Comparison of ENCODE assay signal across 9 mouse cellular contexts in genomic region chr11:71991541-71991940, GRCm38 (mm10). TPM values are rescaled to one million over a fixed set of nuclear protein-coding genes. Genes with fewer than 3 reads are reported as not detected.
DNase-seq lines count a peak whose midpoint lies in the region; ATAC-seq and TF ChIP-seq lines count a peak whose summit lies in the region.
"Had no signal": no experiment of that assay in that cellular context is flagged by ENCODE, and none has a peak within 500 bp of the region (broad histone marks: within the 10 kb centered on the region; RNA-seq: fewer than 3 reads in every experiment).

No protein-coding gene starts in this region.

- 31% methylated on average over 5 of the region's 5 CpGs for WGBS in forebrain, embryonic 11.5 days
- WGBS in forebrain, embryonic 16.5 days: 33% methylated on average over 5 of the region's 5 CpGs
- WGBS in intestine, postnatal 0 days: 13% methylated on average over 5 of the region's 5 CpGs
- 31% methylated on average over 5 of the region's 5 CpGs for whole genome bisulfite sequencing in midbrain, postnatal 0 days
- WGBS in hindbrain, embryonic 13.5 days: 26% methylated on average over 5 of the region's 5 CpGs

- no peak for ATAC-seq in forebrain, embryonic 11.5 days (replicated peaks; ENCODE audit: low FRiP score)
- ATAC-seq in forebrain, embryonic 16.5 days: no peak
- no peak for ATAC-seq in intestine, postnatal 0 days
- ATAC-seq in midbrain, postnatal 0 days (ENCODE audit: low FRiP score): no peak
- ATAC-seq in hindbrain, embryonic 13.5 days (ENCODE audit: low FRiP score): no peak

- no peak for TF ChIP-seq POLR2A in brain, embryonic 14.5 days (IDR thresholded peaks at IDR 0.05; ENCODE audit: borderline replicate concordance, extremely low read depth, insufficient read depth, insufficient read length, poor library complexity, severe bottlenecking)

- no peak overlapping the region for H3K4me2 ChIP-seq in forebrain, embryonic 11.5 days (ENCODE audit: low read depth, low read length, severe bottlenecking)
- H3K4me2 ChIP-seq in forebrain, embryonic 16.5 days (ENCODE audit: low read length): no peak overlapping the region
- no peak overlapping the region for H3K4me2 ChIP-seq in intestine, postnatal 0 days (replicated peaks; ENCODE audit: low read depth)
- H3K4me2 ChIP-seq in midbrain, postnatal 0 days (ENCODE audit: low read depth, low read length, poor library complexity, severe bottlenecking): no peak overlapping the region
- no peak overlapping the region for H3K4me2 ChIP-seq in hindbrain, embryonic 13.5 days
- H3K4me2 ChIP-seq: neural tube, embryonic 13.5 days had no signal

- H3K4me1 ChIP-seq in forebrain, embryonic 11.5 days (replicated peaks; ENCODE audit: control insufficient read depth, insufficient read depth, low read length): peaks cover 9% of the 10 kb centered on the region
- peaks cover 17% of the 10 kb centered on the region for H3K4me1 ChIP-seq in forebrain, embryonic 16.5 days (replicated peaks; ENCODE audit: control insufficient read depth, insufficient read depth, low read length)
- H3K4me1 ChIP-seq in intestine, postnatal 0 days (replicated peaks; ENCODE audit: control insufficient read depth, insufficient read depth, low read length): 0 out of 2 replicates have a peak, but pooled peaks cover 2% of the 10 kb centered on the region
- peaks cover 8% of the 10 kb centered on the region; the same call in 1 of the 2 replicates for H3K4me1 ChIP-seq in midbrain, postnatal 0 days (ENCODE audit: insufficient read depth, low read length)
- H3K4me1 ChIP-seq in hindbrain, embryonic 13.5 days (replicated peaks): peaks cover 29% of the 10 kb centered on the region

- H3K9ac ChIP-seq in forebrain, embryonic 11.5 days (ENCODE audit: low read length): no peak overlapping the region
- no peak overlapping the region for H3K9ac ChIP-seq in forebrain, embryonic 16.5 days (replicated peaks; ENCODE audit: low read depth, low read length)
- no peak overlapping the region for H3K9ac ChIP-seq in intestine, postnatal 0 days (ENCODE audit: low read depth, low read length)
- no peak overlapping the region for H3K9ac ChIP-seq in midbrain, postnatal 0 days (replicated peaks; ENCODE audit: low read length, poor library complexity, severe bottlenecking)
- no peak overlapping the region for H3K9ac ChIP-seq in hindbrain, embryonic 13.5 days
- H3K9ac ChIP-seq: neural tube, embryonic 13.5 days had no signal

- DNase-seq in forebrain, embryonic 11.5 days (ENCODE audit: low spot score): peak; percentile 48
- peak; percentile 24 for DNase-seq in ovary, postnatal 14 days (ENCODE audit: low spot score)
- DNase-seq in ovary, postnatal 10 days (ENCODE audit: low spot score): no peak
- DNase-seq in brain, embryonic 14.5 days (ENCODE audit: low read depth): peak; percentile 76
- peak; percentile 71 for DNase-seq in midbrain, postnatal 0 days (ENCODE audit: low spot score)

- H3K4me3 ChIP-seq in forebrain, embryonic 11.5 days (ENCODE audit: low read depth, low read length): no peak overlapping the region
- H3K4me3 ChIP-seq in forebrain, embryonic 16.5 days (replicated peaks; ENCODE audit: low read length): no peak overlapping the region
- no peak overlapping the region for H3K4me3 ChIP-seq in intestine, postnatal 0 days (ENCODE audit: low read depth, low read length)
- no peak overlapping the region for H3K4me3 ChIP-seq in midbrain, postnatal 0 days (ENCODE audit: low read depth, low read length)
- no peak overlapping the region for H3K4me3 ChIP-seq in hindbrain, embryonic 13.5 days
- H3K4me3 ChIP-seq: neural tube, embryonic 13.5 days had no signal

- H3K9me3 ChIP-seq in forebrain, embryonic 11.5 days (ENCODE audit: control insufficient read depth, low read length): no peaks in the 10 kb centered on the region
- no peaks in the 10 kb centered on the region for H3K9me3 ChIP-seq in forebrain, embryonic 16.5 days (ENCODE audit: control insufficient read depth, low read length)
- H3K9me3 ChIP-seq in intestine, postnatal 0 days (ENCODE audit: control insufficient read depth): no peaks in the 10 kb centered on the region
- H3K9me3 ChIP-seq in midbrain, postnatal 0 days (ENCODE audit: low read length): no peaks in the 10 kb centered on the region
- no peaks in the 10 kb centered on the region for H3K9me3 ChIP-seq in hindbrain, embryonic 13.5 days
- H3K9me3 ChIP-seq: neural tube, embryonic 13.5 days had no signal

- H3K36me3 ChIP-seq in forebrain, embryonic 11.5 days (ENCODE audit: control insufficient read depth, insufficient read depth, low read length): no peaks in the 10 kb centered on the region
- H3K36me3 ChIP-seq in forebrain, embryonic 16.5 days (ENCODE audit: control insufficient read depth, insufficient read depth): no peaks in the 10 kb centered on the region
- no peaks in the 10 kb centered on the region for H3K36me3 ChIP-seq in intestine, postnatal 0 days (ENCODE audit: control insufficient read depth, insufficient read depth)
- H3K36me3 ChIP-seq in midbrain, postnatal 0 days (ENCODE audit: insufficient read depth, low read length): no peaks in the 10 kb centered on the region
- no peaks in the 10 kb centered on the region for H3K36me3 ChIP-seq in hindbrain, embryonic 13.5 days
- H3K36me3 ChIP-seq: neural tube, embryonic 13.5 days had no signal

- H3K27ac ChIP-seq in forebrain, embryonic 11.5 days (ENCODE audit: low read depth, low read length): no peak overlapping the region
- no peak overlapping the region for H3K27ac ChIP-seq in forebrain, embryonic 16.5 days (ENCODE audit: low read length)
- H3K27ac ChIP-seq in intestine, postnatal 0 days (ENCODE audit: low read depth, low read length): no peak overlapping the region
- no peak overlapping the region for H3K27ac ChIP-seq in midbrain, postnatal 0 days (ENCODE audit: low read depth, low read length)
- no peak overlapping the region for H3K27ac ChIP-seq in hindbrain, embryonic 13.5 days
- H3K27ac ChIP-seq: neural tube, embryonic 13.5 days had no signal

- TF ChIP-seq CTCF in brain, embryonic 14.5 days (IDR thresholded peaks at IDR 0.05; ENCODE audit: borderline replicate concordance, extremely low read depth, insufficient read depth, insufficient read length): peak; percentile 65; the same call in 1 of the 2 replicates
- peak; percentile 81 for TF ChIP-seq CTCF in intestine, postnatal 0 days (IDR thresholded peaks at IDR 0.05; ENCODE audit: low read depth)
- peak; percentile 75 for TF ChIP-seq CTCF in midbrain, postnatal 0 days (IDR thresholded peaks at IDR 0.05)

- no peaks in the 10 kb centered on the region for H3K27me3 ChIP-seq in forebrain, embryonic 11.5 days (ENCODE audit: control insufficient read depth, insufficient read depth, low read length)
- no peaks in the 10 kb centered on the region for H3K27me3 ChIP-seq in forebrain, embryonic 16.5 days (replicated peaks; ENCODE audit: control insufficient read depth, insufficient read depth, low read length)
- no peaks in the 10 kb centered on the region for H3K27me3 ChIP-seq in intestine, postnatal 0 days (replicated peaks; ENCODE audit: control insufficient read depth, insufficient read depth, low read length)
- H3K27me3 ChIP-seq in midbrain, postnatal 0 days (ENCODE audit: insufficient read depth, low read length): no peaks in the 10 kb centered on the region
- H3K27me3 ChIP-seq in hindbrain, embryonic 13.5 days: no peaks in the 10 kb centered on the region; the same call in 1 of the 2 replicates

RNA-seq across cellular contexts. Expression of gene Aipl1, which starts 45.8 kb away (rescaled TPM):
- polyA plus RNA-seq in forebrain, embryonic 11.5 days (2014; fragmentation: Nextera tagmentation; extraction: Ambion mirVana): 0.20 and 0.41 TPM in 2 replicates
- polyA plus RNA-seq in forebrain, embryonic 16.5 days (2015; fragmentation: Nextera tagmentation; extraction: Ambion mirVana): 0.11 and 0.27 TPM in 2 replicates
- 0.30 and 0.38 TPM in 2 replicates for polyA plus RNA-seq in brain, embryonic 14.5 days (2012; rRNA removed)
- 0.10 and 0.17 TPM in 2 replicates for polyA plus RNA-seq in intestine, postnatal 0 days (2015; fragmentation: Nextera tagmentation; extraction: Ambion mirVana)
- total RNA-seq in midbrain, postnatal 0 days (2014; rRNA removed): 0.47 and 0.55 TPM in 2 replicates
- polyA plus RNA-seq in midbrain, postnatal 0 days (2015; fragmentation: Nextera tagmentation; extraction: Ambion mirVana): 0.50 and 0.51 TPM in 2 replicates
- polyA plus RNA-seq in hindbrain, embryonic 13.5 days (2015; fragmentation: Nextera tagmentation; extraction: Ambion mirVana): 0.31 and 0.39 TPM in 2 replicates

RNA-seq across cellular contexts. Expression of gene Pimreg, which starts 50.3 kb away (rescaled TPM):
- polyA plus RNA-seq in forebrain, embryonic 11.5 days (2014; fragmentation: Nextera tagmentation; extraction: Ambion mirVana): 228 and 241 TPM in 2 replicates
- 64.1 and 80.3 TPM in 2 replicates for polyA plus RNA-seq in forebrain, embryonic 16.5 days (2015; fragmentation: Nextera tagmentation; extraction: Ambion mirVana)
- 29.9 and 53.4 TPM in 2 replicates for polyA plus RNA-seq in brain, embryonic 14.5 days (2012; rRNA removed)
- polyA plus RNA-seq in intestine, postnatal 0 days (2015; fragmentation: Nextera tagmentation; extraction: Ambion mirVana): 14.0 and 17.4 TPM in 2 replicates
- 10.2 and 10.9 TPM in 2 replicates for total RNA-seq in midbrain, postnatal 0 days (2014; rRNA removed)
- 11.5 and 13.0 TPM in 2 replicates for polyA plus RNA-seq in midbrain, postnatal 0 days (2015; fragmentation: Nextera tagmentation; extraction: Ambion mirVana)
- 43.2 and 43.6 TPM in 2 replicates for polyA plus RNA-seq in hindbrain, embryonic 13.5 days (2015; fragmentation: Nextera tagmentation; extraction: Ambion mirVana)
